Mouse (Mus musculus) heart, adult 2 months (tissue): ENCODE results near the gene Reg1. TPM values are rescaled to one million over a fixed set of nuclear protein-coding genes. Genes with fewer than 3 reads are reported as not detected.

Experiments used
- DNase-seq, 2 experiments: peaks; one replicate each; pipeline ENCODE4 v3.0.0; 2021
- H3K27ac ChIP-seq: fragments of 200-600 bp; 2 replicates; pipeline ENCODE4 v1.8.1; 2022
- H3K27me3 ChIP-seq: fragments of 200-500 bp; 2 replicates; pipeline ENCODE4 v1.6.1; 2012; ENCODE audit warnings: mild to moderate bottlenecking, low read length, inconsistent platforms, mixed read lengths; ENCODE audit not compliant: control insufficient read depth, insufficient read depth
- H3K36me3 ChIP-seq: fragments of 200-500 bp; 2 replicates; pipeline ENCODE4 v1.6.1; 2012; ENCODE audit warnings: low read length, inconsistent platforms; ENCODE audit not compliant: control insufficient read depth, insufficient read depth
- H3K4me1 ChIP-seq: fragments of 200-500 bp; 2 replicates; pipeline ENCODE4 v1.6.1; 2011; ENCODE audit warnings: low read length; ENCODE audit not compliant: control insufficient read depth, insufficient read depth
- H3K4me3 ChIP-seq: fragments of 200-600 bp; 2 replicates; pipeline ENCODE4 v1.8.1; 2022
- H3K79me2 ChIP-seq: fragments of 200-500 bp; replicated peaks from 2 replicates; pipeline ENCODE4 v1.6.1; 2012; ENCODE audit warnings: mild to moderate bottlenecking, inconsistent platforms, low read length, moderate library complexity, mixed read lengths; ENCODE audit not compliant: control insufficient read depth, insufficient read depth
- H3K9ac ChIP-seq: fragments of 200-500 bp; 2 replicates; pipeline ENCODE4 v1.6.1; 2012; ENCODE audit warnings: low read depth, mild to moderate bottlenecking, control low read depth, inconsistent platforms, low read length, mixed read lengths
- CTCF ChIP-seq: fragments of 200-600 bp; IDR thresholded peaks from 2 replicates; pipeline ENCODE4 v1.8.1; 2022; ENCODE audit warnings: antibody characterized with exemption, mild to moderate bottlenecking, moderate library complexity
- EP300 ChIP-seq: fragments of 200-500 bp; IDR thresholded peaks from 2 replicates; pipeline ENCODE4 v1.6.1; 2011; ENCODE audit warnings: low read depth, low read length, control low read depth; ENCODE audit not compliant: insufficient read depth
- POLR2A ChIP-seq: fragments of 200-500 bp; IDR thresholded peaks from 2 replicates; pipeline ENCODE4 v1.6.1; 2011; ENCODE audit warnings: mild to moderate bottlenecking, low read depth, low read length, control low read depth; ENCODE audit not compliant: insufficient read depth
- WGBS: fragments of 180-500 bp; shearing (Covaris S2); methylation state at CpG from one replicate; pipeline ENCODE4 v1.1.7; 2018; 5-methylcytosine and 5-hydroxymethylcytosine counted together
- intact Hi-C: fragments of 180-260 bp; cut with DNase I; formaldehyde crosslinking; loops from one replicate; pipeline ENCODE4 v1.15.1; 2025
- polyA plus RNA-seq: library from polyadenylated mRNA; depleted of rRNA; stranded (reverse); fragments of >200 nt; gene quantifications from 2 replicates; pipeline ENCODE4 v1.2.3, GENCODE M21; 2012
- total RNA-seq, 2 experiments: library from RNA; stranded (reverse); gene quantifications; 2 replicates each; pipeline ENCODE4 v1.2.3; 2021

The Reg1 gene
- total and polyA plus RNA-seq, 3 experiments = not detected

DNA sequence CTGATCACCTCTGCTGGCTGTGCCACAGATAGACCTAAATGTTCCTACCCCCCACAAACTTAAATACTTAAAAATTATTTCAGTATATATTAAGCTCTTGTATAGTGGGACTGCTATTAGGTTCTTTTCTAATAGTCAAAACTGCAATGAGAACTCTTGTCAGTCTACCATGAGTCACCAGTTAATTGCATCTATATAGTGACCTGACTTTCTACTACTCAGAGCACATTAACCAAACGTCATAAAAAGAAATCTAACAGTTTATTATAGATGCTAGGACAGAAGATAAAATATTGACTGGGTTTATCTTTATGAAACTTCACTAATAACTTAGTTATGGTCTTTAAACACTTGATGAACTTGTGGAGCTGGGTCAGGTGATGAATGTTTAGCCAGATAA lies 24.7 kb downstream of the Reg1 start:
- intact Hi-C loops = no loop called here
- Histone ChIP-seq H3K9ac (no peak overlapping the region), H3K79me2 (no peaks in the 10 kb centered on the region), H3K27ac (no peak overlapping the region), H3K4me3 (no peak overlapping the region), H3K36me3 (no peaks in the 10 kb centered on the region), H3K27me3 (no peaks in the 10 kb centered on the region), H3K4me1 (no peaks in the 10 kb centered on the region)
- 28% methylated on average over 1 of the region's 1 CpGs for WGBS
- no peak for TF ChIP-seq POLR2A
- TF ChIP-seq EP300 = no peak
- no peak for TF ChIP-seq CTCF
- no peak for DNase-seq

DNA sequence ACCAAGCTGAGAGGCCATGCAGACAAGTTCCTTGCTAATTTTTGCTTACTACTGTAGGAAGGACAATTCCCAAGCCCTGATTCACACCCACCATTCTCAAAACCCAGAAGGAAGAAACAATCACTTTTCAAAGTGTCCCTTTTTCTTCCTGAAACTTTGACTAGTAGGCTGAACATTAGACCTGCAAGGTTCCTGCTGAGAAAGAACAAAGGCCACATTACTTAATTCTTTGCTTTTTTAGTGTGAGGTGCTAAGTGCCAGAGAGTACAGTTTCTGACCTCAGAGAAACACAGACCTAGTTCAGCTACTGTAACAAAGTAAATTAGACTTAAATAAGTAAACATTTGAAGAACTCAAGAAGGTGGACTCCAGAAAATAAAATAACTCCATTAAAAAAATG lies 25.9 kb downstream of the Reg1 start:
- no peaks in the 10 kb centered on the region for H3K27me3 ChIP-seq
- no peaks in the 10 kb centered on the region for H3K79me2 ChIP-seq
- no peak for TF ChIP-seq POLR2A
- no peak for TF ChIP-seq EP300
- TF ChIP-seq CTCF = no peak
- H3K27ac ChIP-seq = no peak overlapping the region
- no peaks in the 10 kb centered on the region for H3K4me1 ChIP-seq
- no peak overlapping the region for H3K4me3 ChIP-seq
- intact Hi-C loops = no loop called here
- no peaks in the 10 kb centered on the region for H3K36me3 ChIP-seq
- no peak for DNase-seq
- H3K9ac ChIP-seq = no peak overlapping the region

- DNase-seq = no peak
- no peak overlapping the region for H3K27ac ChIP-seq
- H3K27me3 ChIP-seq = no peaks in the 10 kb centered on the region
- H3K4me3 ChIP-seq = no peak overlapping the region
- intact Hi-C loops = no loop called here
- no peak overlapping the region for H3K9ac ChIP-seq
- TF ChIP-seq POLR2A = no peak
- no peak for TF ChIP-seq EP300
- no peak for TF ChIP-seq CTCF
- H3K79me2 ChIP-seq = no peaks in the 10 kb centered on the region
- H3K4me1 ChIP-seq = no peaks in the 10 kb centered on the region
- H3K36me3 ChIP-seq = no peaks in the 10 kb centered on the region
- 84% methylated on average over 2 of the region's 2 CpGs for WGBS
Measured at GRCm38 (mm10) chr6:78452804-78453203, 30.3 kb downstream of the Reg1 start.

DNA sequence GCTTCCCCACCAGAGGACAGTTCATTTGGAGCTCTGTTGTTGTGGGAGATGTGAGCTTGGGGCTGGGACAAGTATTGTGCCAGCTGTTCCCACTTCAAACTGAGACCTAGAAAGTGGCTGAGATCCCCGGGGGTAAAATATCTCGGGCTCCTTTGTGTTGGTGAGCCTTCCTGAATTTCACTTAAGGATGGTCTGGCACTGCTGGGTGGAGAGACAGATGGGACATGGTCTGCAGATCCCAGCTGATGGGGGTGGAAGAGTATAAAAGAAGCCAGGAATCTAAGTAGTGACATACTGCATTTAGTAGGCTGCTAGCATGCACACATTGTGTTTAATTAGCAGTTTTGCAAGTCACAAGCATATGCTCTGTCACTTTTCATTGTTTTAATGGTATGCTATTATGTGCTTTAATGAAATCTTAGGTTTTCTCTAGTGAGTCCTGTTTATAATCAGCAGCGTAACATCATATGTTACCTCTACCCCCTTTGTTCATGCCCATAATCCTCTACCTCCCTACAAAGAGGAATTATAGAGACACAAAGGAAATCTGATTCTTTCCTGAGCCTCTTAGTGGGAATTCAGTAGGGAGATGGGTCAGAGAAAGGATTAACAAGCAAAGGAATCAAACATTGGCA lies 37.8 kb downstream of the Reg1 start:
- TF ChIP-seq CTCF (no peak), POLR2A (no peak), EP300 (no peak)
- DNase-seq = no peak
- Histone ChIP-seq H3K36me3 (no peaks in the 10 kb centered on the region), H3K9ac (no peak overlapping the region), H3K27me3 (no peaks in the 10 kb centered on the region), H3K4me3 (no peak overlapping the region), H3K79me2 (no peaks in the 10 kb centered on the region), H3K27ac (no peak overlapping the region), H3K4me1 (no peaks in the 10 kb centered on the region)
- intact Hi-C loops = no loop called here
- WGBS = 55% methylated on average over 3 of the region's 3 CpGs

GRCm38 (mm10) chr6:78462360-78462759 lies 39.8 kb downstream of the Reg1 start:
- no peak for TF ChIP-seq POLR2A
- TF ChIP-seq CTCF = no peak
- no peak for TF ChIP-seq EP300
- Histone ChIP-seq H3K79me2 (no peaks in the 10 kb centered on the region), H3K27me3 (no peaks in the 10 kb centered on the region), H3K27ac (no peak overlapping the region), H3K4me3 (no peak overlapping the region), H3K4me1 (no peaks in the 10 kb centered on the region), H3K36me3 (no peaks in the 10 kb centered on the region), H3K9ac (no peak overlapping the region)
- no peak for DNase-seq
- WGBS = 54% methylated on average over 2 of the region's 2 CpGs
- intact Hi-C loops = no loop called here

DNA sequence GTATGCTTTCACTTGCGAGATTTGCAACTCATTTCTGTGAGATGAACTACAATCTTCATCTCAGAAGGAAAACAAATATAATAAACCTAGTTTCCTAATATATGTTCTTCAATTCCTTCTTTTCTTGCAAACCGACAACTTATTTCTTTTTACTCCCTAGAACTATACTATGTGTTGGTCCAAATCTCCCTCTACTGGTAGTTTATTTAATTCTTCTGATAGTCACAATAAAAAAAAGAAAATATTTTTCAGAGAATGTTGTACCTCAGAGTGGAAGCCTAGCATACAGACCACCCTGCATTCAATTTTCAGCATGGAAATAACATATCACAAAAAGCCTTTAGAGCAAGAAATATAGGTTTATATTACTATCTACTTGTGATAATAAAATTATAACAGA lies 40.8 kb downstream of the Reg1 start:
- no peak for TF ChIP-seq CTCF
- TF ChIP-seq POLR2A = no peak
- TF ChIP-seq EP300 = no peak
- H3K9ac ChIP-seq = no peak overlapping the region
- WGBS = 60% methylated on average over 2 of the region's 2 CpGs
- no peak overlapping the region for H3K4me3 ChIP-seq
- no peaks in the 10 kb centered on the region for H3K4me1 ChIP-seq
- no peak for DNase-seq
- no peak overlapping the region for H3K27ac ChIP-seq
- intact Hi-C loops = no loop called here
- H3K27me3 ChIP-seq = no peaks in the 10 kb centered on the region
- no peaks in the 10 kb centered on the region for H3K36me3 ChIP-seq
- H3K79me2 ChIP-seq = no peaks in the 10 kb centered on the region
